Comparison of ENCODE assay signal across 25 mouse cellular contexts in genomic region chr17:82936836-82937235, GRCm38 (mm10).
DNase-seq lines count a peak whose midpoint lies in the region; ATAC-seq and TF ChIP-seq lines count a peak whose summit lies in the region.
"Had no signal": no experiment of that assay in that cellular context is flagged by ENCODE, and none has a peak within 500 bp of the region (broad histone marks: within the 10 kb centered on the region; RNA-seq: fewer than 3 reads in every experiment).

No protein-coding gene starts in this region.

- H3K4me3 ChIP-seq in heart, embryonic 14.5 days (ENCODE audit: control insufficient read depth in 1 of 2, insufficient read depth in 1 of 2, low read depth in 1 of 2, low read length in 2 of 2) = no peak overlapping the region
- no peak overlapping the region for H3K4me3 ChIP-seq in olfactory bulb, adult 2 months (ENCODE audit: insufficient read depth, low read depth, low read length)
- H3K4me3 ChIP-seq: embryonic facial prominence, embryonic 13.5 days; forebrain, embryonic 13.5 days; heart, adult 2 months; heart, embryonic 13.5 days; hindbrain, embryonic 12.5 days; intestine, embryonic 15.5 days had no signal

- no peak overlapping the region for H3K9ac ChIP-seq in heart, embryonic 14.5 days (ENCODE audit: low read length)
- H3K9ac ChIP-seq: embryonic facial prominence, embryonic 13.5 days; forebrain, embryonic 13.5 days; forebrain, postnatal 0 days; heart, embryonic 13.5 days; hindbrain, embryonic 12.5 days; intestine, embryonic 15.5 days had no signal

- 37% methylated on average over 3 of the region's 3 CpGs for WGBS in heart, embryonic 14.5 days
- 43% methylated on average over 3 of the region's 3 CpGs for WGBS in olfactory bulb, adult 2 months

- no peak for TF ChIP-seq POLR2A in olfactory bulb, adult 2 months (IDR thresholded peaks at IDR 0.05; ENCODE audit: insufficient read depth, low read depth, low read length)

- no peaks in the 10 kb centered on the region for H3K36me3 ChIP-seq in heart, embryonic 14.5 days (ENCODE audit: control insufficient read depth, insufficient read depth, low read length)
- H3K36me3 ChIP-seq: embryonic facial prominence, embryonic 13.5 days; heart, embryonic 13.5 days; hindbrain, embryonic 12.5 days; intestine, embryonic 15.5 days had no signal

- H3K27me3 ChIP-seq in heart, embryonic 14.5 days (ENCODE audit: control insufficient read depth, insufficient read depth, low read length) = no peaks in the 10 kb centered on the region
- H3K27me3 ChIP-seq: embryonic facial prominence, embryonic 13.5 days; forebrain, embryonic 13.5 days; heart, embryonic 13.5 days; hindbrain, embryonic 12.5 days; intestine, embryonic 15.5 days had no signal

- peaks cover 3 to 9% of the 10 kb centered on the region in 2 experiments; a peak in 3 of 4 replicates for H3K4me1 ChIP-seq in heart, embryonic 14.5 days (ENCODE audit: control insufficient read depth in 2 of 2, insufficient read depth in 2 of 2, low read length in 2 of 2)
- H3K4me1 ChIP-seq in olfactory bulb, adult 2 months (ENCODE audit: control insufficient read depth, insufficient read depth, low read length) = 0 out of 2 replicates have a peak, but pooled peaks cover 2% of the 10 kb centered on the region
- H3K4me1 ChIP-seq: embryonic facial prominence, embryonic 13.5 days; forebrain, embryonic 13.5 days; hindbrain, embryonic 12.5 days; intestine, embryonic 15.5 days had no signal

- 0 out of 2 replicates have a peak overlapping the region, but pooled peaks have one; percentile 18 for H3K4me2 ChIP-seq in heart, embryonic 14.5 days (ENCODE audit: low read length)
- H3K4me2 ChIP-seq: embryonic facial prominence, embryonic 13.5 days; forebrain, embryonic 13.5 days; heart, embryonic 13.5 days; hindbrain, embryonic 12.5 days; intestine, embryonic 15.5 days had no signal

- no peak for TF ChIP-seq CTCF in olfactory bulb, adult 2 months (IDR thresholded peaks at IDR 0.05; ENCODE audit: insufficient read depth, low read depth, low read length)

- ATAC-seq in cerebellum, adult (ENCODE audit: insufficient number of reproducible peaks, low FRiP score, low TSS enrichment) = no peak
- no peak for ATAC-seq in heart, embryonic 14.5 days (ENCODE audit: insufficient number of reproducible peaks, insufficient read depth, low FRiP score, low read depth)
- ATAC-seq: forebrain, embryonic 13.5 days; forebrain, postnatal 0 days; hindbrain, postnatal 0 days; intestine, embryonic 15.5 days had no signal

- peak; percentile 7 to 30 for DNase-seq in cerebellum, postnatal 14 days
- DNase-seq in heart, adult 8-10 months (ENCODE audit: low spot score) = no peak
- DNase-seq in retina, postnatal 7 days (ENCODE audit: low read depth, low spot score) = peak; percentile 4
- no peak for DNase-seq in retina, postnatal 1 day
- no peak for DNase-seq in gastrocnemius, adult 18-20 months (ENCODE audit: low spot score)
- DNase-seq: adrenal gland, adult 2 months; adrenal gland, postnatal 25 days; cerebellum, adult 11-12 months; cerebellum, adult 9-11 months; embryo, embryonic 11 days; forebrain, postnatal 0 days; gastrocnemius, postnatal 10 days; heart, adult 2 months; heart, postnatal 10 days; heart, postnatal 4 days; kidney, adult 2 months had no signal

- H3K27ac ChIP-seq in heart, embryonic 14.5 days (replicated peaks in 1 of 2; ENCODE audit: control insufficient read depth in 1 of 2, insufficient read depth in 1 of 2, low read depth in 2 of 2, low read length in 2 of 2) = no peak overlapping the region
- 0 out of 2 replicates have a peak overlapping the region, but pooled peaks have one; percentile 10 for H3K27ac ChIP-seq in olfactory bulb, adult 2 months (ENCODE audit: insufficient read depth, low read depth, low read length)
- H3K27ac ChIP-seq: embryonic facial prominence, embryonic 13.5 days; forebrain, embryonic 13.5 days; heart, adult 2 months; heart, embryonic 13.5 days; hindbrain, embryonic 12.5 days; hindbrain, postnatal 0 days; intestine, embryonic 15.5 days had no signal

- H3K9me3 ChIP-seq in heart, embryonic 14.5 days (ENCODE audit: control insufficient read depth, low read length) = no peaks in the 10 kb centered on the region
- H3K9me3 ChIP-seq: embryonic facial prominence, embryonic 13.5 days; forebrain, embryonic 13.5 days; heart, embryonic 13.5 days; hindbrain, embryonic 12.5 days; intestine, embryonic 15.5 days had no signal

Comparison
In these comparisons a context has a peak if more than half of its experiments do, and no peak if none do; other contexts are left out.
1. DNase-seq: peak in cerebellum, postnatal 14 days (2 of 2) and retina, postnatal 7 days (single experiment); none in heart, adult 8-10 months (single experiment), retina, postnatal 1 day (single experiment) and gastrocnemius, adult 18-20 months (single experiment).